Mouse (Mus musculus) adrenal gland, adult 8-10 months (tissue): Measurements from ENCODE around the gene Lmo2. TPM values are rescaled to one million over a fixed set of nuclear protein-coding genes. Genes with fewer than 3 reads are reported as not detected.

Source experiments
- DNase-seq: peaks from one replicate; pipeline ENCODE4 v3.0.0; 2022
- total RNA-seq, 4 experiments: library from RNA; stranded (reverse); gene quantifications; 2 replicates each; pipeline ENCODE4 v1.2.4; 2022

Lmo2 gene
- total RNA-seq, 4 experiments from 2014 or later = 21.2 to 41.8 (median 31.3) TPM

DNA sequence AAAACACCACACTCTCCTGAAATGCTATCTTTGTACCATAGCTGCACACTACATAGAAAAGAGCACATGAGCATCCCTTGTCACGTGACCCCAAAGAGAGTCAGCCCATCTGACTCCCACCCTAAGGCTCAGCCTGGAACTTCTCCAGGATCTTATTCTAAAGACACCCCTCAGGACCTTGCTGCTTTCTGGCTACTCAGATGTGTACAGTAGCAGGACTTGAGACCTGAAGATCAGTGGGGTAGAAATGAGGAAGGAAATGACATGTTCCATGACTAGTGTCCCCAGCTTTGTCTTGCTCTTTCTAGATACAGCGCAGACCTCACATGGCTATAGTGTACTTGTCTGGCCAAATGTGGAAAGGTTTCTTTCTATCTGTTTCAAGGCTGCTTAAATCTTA is 12.9 kb upstream of the Lmo2 start:
- no peak for DNase-seq

DNA sequence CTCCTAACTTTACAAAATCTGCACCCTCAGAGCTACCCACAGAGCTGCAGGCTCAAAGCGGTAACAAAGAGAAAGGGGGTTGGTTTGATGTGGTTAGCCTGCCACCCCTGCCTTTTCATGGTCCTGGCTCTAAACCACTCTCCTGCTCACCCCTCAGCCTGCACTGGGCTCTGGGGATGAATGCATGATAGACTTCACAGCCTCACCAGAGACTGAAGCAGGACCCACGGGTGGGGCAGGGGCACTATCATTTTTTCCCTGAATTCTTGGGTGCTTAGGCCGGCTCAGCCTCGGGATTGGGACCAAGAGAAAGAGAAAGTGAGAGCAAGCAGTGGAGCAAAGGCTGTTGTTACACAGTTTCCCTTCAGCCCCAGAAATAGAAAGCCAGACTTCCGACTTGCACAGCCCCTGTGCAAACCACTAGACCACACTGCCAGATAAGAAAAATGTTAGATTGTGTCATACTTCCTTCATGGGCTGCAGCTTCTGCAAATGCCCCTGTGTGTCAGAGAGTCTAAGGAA is 12.2 kb upstream of the Lmo2 start:
- DNase-seq = no peak

DNA sequence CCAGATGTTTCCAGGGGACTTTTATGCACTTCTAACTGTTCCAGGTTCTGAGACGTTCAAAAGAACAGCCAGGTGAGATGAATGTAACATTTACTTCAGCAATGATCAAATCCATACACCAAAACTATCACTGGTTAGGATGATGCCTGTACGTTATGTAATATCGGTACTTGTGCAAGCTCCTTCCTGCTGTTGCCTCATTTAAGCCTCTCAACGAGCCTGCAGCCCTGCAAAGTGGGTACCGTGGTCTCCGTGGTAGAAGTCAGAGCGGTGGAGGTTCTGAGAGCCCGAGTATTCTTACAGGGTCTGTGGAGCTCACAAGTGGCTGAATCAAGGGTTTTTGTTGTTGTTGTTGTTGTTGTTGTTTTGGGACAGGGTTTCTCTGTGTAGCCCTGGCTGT is 10.9 kb upstream of the Lmo2 start:
- no peak for DNase-seq

DNA sequence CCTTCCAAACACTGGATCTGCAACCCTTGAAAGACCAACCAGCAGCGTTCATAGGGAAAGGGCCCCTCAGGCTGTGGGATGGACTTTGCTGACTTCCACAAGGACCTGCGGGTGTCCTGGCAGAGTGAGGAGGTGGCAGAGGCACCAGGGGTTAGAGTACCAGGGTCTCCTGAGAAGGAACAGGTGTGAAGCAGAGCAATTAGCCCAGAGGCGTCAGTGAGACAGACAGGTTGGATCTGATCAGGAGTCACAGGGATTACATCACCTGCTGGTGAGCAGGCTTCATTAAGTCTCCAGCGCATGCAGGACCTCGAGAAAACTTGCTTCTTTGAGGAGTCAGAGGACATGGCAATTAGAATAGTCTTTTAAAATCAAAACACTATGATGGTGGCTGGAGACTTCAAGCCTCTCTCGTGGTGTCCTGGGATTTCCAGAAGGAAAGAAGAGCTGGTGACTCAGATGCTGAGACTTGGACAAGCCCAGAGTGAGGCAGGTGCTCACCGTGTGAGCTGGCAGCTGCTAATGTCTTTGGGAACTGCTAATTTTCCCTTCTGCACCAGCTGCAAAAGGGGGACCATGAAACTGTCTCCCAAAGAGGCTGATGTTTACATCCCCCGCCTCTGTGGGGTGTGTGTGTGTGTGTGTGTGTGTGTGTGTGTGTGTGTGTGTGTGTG is 9.7 kb upstream of the Lmo2 start:
- no peak for DNase-seq

- no peak for DNase-seq
These were observed 4.5 kb upstream of the Lmo2 start for GRCm38 (mm10) chr2:103953050-103953835.

- no peak for DNase-seq
These were observed 2.1 kb upstream of the Lmo2 start for GRCm38 (mm10) chr2:103955714-103956113.

- no peak for DNase-seq
These were observed 919 bp upstream of the Lmo2 start for GRCm38 (mm10) chr2:103956867-103957266.

- DNase-seq = no peak
These were observed 848 bp downstream of the Lmo2 start for GRCm38 (mm10) chr2:103958634-103959033.

DNA sequence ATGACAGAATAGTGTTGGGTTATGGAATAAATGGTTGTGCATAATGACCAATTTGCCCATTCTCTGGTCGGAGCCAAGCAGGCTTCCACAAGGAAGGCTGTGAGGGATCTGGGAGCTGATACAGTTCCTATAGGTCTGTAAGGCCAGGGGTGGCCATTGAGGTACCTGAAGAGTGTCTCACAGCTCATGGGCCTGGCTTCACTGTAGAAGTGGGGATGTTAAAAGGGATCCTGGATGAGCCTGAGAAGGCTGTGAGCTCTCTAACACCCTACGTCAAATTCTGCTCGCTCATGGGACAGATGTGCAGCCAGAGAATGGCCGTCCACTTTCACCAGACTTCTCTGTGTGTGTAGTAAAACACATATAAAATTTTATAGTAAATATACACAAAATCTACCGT is 1.3 kb downstream of the Lmo2 start:
- no peak for DNase-seq

DNA sequence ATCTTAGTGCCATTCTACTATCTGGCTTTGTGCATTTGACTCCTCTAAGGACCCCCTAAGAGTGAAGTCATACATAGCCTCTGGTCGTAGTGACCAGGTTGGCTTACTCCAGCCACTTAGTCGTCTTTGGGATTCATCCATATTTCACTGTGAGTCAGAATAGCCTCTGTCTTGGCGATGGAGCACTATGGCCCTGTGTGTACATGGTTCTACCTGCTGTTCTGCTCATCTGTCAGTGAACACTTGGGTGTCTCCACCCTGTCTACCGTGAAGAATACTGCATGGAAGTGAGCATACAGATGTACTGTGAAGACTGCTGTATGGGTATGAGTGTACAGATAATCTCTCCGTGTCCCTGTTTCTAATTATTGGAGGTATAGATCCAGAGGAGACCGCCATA is 1.8 kb downstream of the Lmo2 start:
- DNase-seq = no peak

- no peak for DNase-seq
These were observed 4.6 kb downstream of the Lmo2 start for GRCm38 (mm10) chr2:103962349-103962748.

- DNase-seq = no peak
These were observed 7.6 kb downstream of the Lmo2 start for GRCm38 (mm10) chr2:103965391-103965790.

- DNase-seq = no peak
These were observed 10.4 kb downstream of the Lmo2 start for GRCm38 (mm10) chr2:103968186-103968585.

- no peak for DNase-seq
These were observed 11.2 kb downstream of the Lmo2 start for GRCm38 (mm10) chr2:103968919-103969436.

- peak; percentile 41 for DNase-seq
These were observed 11.8 kb downstream of the Lmo2 start for GRCm38 (mm10) chr2:103969437-103970040.

DNA sequence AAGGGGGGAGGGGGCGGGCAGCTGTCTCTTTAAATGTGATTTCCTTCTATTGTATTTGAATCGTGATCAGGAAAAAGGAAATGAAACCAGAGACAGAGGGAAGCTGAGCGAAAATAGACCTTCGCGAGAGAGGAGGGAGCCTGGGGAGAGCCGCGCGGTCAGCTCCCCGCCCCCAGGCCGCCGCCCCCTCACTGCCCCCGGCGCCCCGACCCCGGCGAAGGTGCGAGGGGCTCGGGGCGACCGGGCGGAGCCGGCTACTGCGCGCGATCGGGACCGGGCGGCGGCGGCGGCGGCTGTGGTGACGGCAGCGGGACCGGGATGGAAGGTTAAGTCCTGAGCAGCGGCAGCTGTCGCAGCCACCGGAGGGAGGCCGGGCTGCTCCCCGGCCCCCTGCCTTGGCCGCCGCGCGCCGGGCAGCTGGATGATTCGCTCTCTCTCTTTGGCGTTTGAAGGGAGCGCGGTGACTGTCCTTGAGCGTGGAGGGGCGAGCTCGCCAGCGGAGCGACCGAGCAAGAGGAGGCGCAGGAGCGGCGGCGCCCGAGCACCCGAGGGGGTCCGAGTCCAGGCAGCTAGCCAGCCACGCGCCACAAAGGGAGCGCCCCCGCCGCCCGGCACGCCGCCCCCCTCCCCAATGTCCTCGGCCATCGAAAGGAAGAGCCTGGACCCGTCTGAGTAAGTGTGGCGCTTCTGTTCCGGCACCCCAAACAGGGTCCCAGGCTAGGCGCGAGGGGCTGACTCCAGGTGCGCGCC is 12.4 kb downstream of the Lmo2 start:
- peak; percentile 42 for DNase-seq

GRCm38 (mm10) chr2:103970791-103971649 is 13.2 kb downstream of the Lmo2 start:
- no peak for DNase-seq

- DNase-seq = no peak
These were observed 14.1 kb downstream of the Lmo2 start for GRCm38 (mm10) chr2:103971838-103972237.

- no peak for DNase-seq
These were observed 18.1 kb downstream of the Lmo2 start for GRCm38 (mm10) chr2:103975904-103976303.

- no peak for DNase-seq
These were observed 19.4 kb downstream of the Lmo2 start for GRCm38 (mm10) chr2:103977216-103977615.

DNA sequence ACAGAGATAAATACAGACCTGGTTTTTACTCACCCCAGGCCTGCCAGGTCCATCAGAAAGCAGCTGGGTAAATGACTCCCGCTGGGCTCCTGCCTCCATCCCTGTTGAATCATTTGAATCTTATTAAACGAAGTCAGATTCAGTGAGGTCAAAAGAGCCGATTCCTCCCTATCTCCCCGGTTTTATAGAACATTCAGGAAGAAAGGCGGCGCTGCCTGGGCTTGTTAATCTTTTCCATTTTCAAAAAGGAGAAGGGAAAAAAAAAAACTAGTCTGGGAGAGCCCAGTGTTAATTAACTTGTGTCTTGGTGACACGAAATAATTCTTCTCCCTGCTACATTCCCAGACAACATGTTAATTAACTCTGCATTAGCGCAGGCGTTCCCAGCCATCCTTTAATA is 19.9 kb downstream of the Lmo2 start:
- DNase-seq = no peak
